Mouse (Mus musculus): ENCODE results near the gene Hdhd5. TPM values are rescaled to one million over a fixed set of nuclear protein-coding genes. Genes with fewer than 3 reads are reported as not detected.

Hdhd5 gene
- polyA plus RNA-seq, 1 experiment, result 33.0 TPM

- Histone ChIP-seq H3K27me3 (ENCODE audit: control insufficient read depth, insufficient read depth, low read length) (no peaks in the 10 kb centered on the region), H3K4me1 (ENCODE audit: control insufficient read depth, insufficient read depth, low read length) (peaks cover 7% of the 10 kb centered on the region), H3K27ac (ENCODE audit: control insufficient read depth, insufficient read depth, low read depth, low read length) (no peak overlapping the region), H3K4me3 (ENCODE audit: control insufficient read depth, low read depth, low read length) (no peak overlapping the region), H3K36me3 (ENCODE audit: control insufficient read depth, insufficient read depth, low read length) (no peaks in the 10 kb centered on the region)
- no peak for TF ChIP-seq CTCF (IDR thresholded peaks at IDR 0.05; ENCODE audit: control insufficient read depth, insufficient read depth, insufficient replicate concordance, low read depth, low read length)
- no peak for TF ChIP-seq POLR2A (IDR thresholded peaks at IDR 0.05; ENCODE audit: control insufficient read depth, low read depth, low read length)
Measured at GRCm38 (mm10) chr6:120546973-120547372, 15.9 kb upstream of the Hdhd5 start.

GRCm38 (mm10) chr6:120546292-120546691 is 15.2 kb upstream of the Hdhd5 start:
- no peaks in the 10 kb centered on the region for H3K27me3 ChIP-seq (ENCODE audit: control insufficient read depth, insufficient read depth, low read length)
- no peaks in the 10 kb centered on the region for H3K36me3 ChIP-seq (ENCODE audit: control insufficient read depth, insufficient read depth, low read length)
- no peak for TF ChIP-seq POLR2A (IDR thresholded peaks at IDR 0.05; ENCODE audit: control insufficient read depth, low read depth, low read length)
- no peak for TF ChIP-seq CTCF (IDR thresholded peaks at IDR 0.05; ENCODE audit: control insufficient read depth, insufficient read depth, insufficient replicate concordance, low read depth, low read length)
- no peak overlapping the region for H3K27ac ChIP-seq (ENCODE audit: control insufficient read depth, insufficient read depth, low read depth, low read length)
- peaks cover 7% of the 10 kb centered on the region for H3K4me1 ChIP-seq (ENCODE audit: control insufficient read depth, insufficient read depth, low read length)
- H3K4me3 ChIP-seq (ENCODE audit: control insufficient read depth, low read depth, low read length), result no peak overlapping the region

GRCm38 (mm10) chr6:120542061-120542460 is 10.9 kb upstream of the Hdhd5 start:
- Histone ChIP-seq H3K36me3 (ENCODE audit: control insufficient read depth, insufficient read depth, low read length) (no peaks in the 10 kb centered on the region), H3K27ac (ENCODE audit: control insufficient read depth, insufficient read depth, low read depth, low read length) (no peak overlapping the region)

GRCm38 (mm10) chr6:120541386-120541785 is 10.3 kb upstream of the Hdhd5 start:
- no peak overlapping the region for H3K27ac ChIP-seq (ENCODE audit: control insufficient read depth, insufficient read depth, low read depth, low read length)
- TF ChIP-seq CTCF (IDR thresholded peaks at IDR 0.05; ENCODE audit: control insufficient read depth, insufficient read depth, insufficient replicate concordance, low read depth, low read length), result no peak
- TF ChIP-seq POLR2A (IDR thresholded peaks at IDR 0.05; ENCODE audit: control insufficient read depth, low read depth, low read length), result no peak

More at GRCm38 (mm10) chr6:120542061-120542460, 10.9 kb upstream of the Hdhd5 start:
- TF ChIP-seq POLR2A (IDR thresholded peaks at IDR 0.05; ENCODE audit: control insufficient read depth, low read depth, low read length) (no peak), CTCF (IDR thresholded peaks at IDR 0.05; ENCODE audit: control insufficient read depth, insufficient read depth, insufficient replicate concordance, low read depth, low read length) (no peak)
- peaks cover 5% of the 10 kb centered on the region; the same call in 1 of the 2 replicates for H3K4me1 ChIP-seq (ENCODE audit: control insufficient read depth, insufficient read depth, low read length)
- no peak overlapping the region for H3K4me3 ChIP-seq (ENCODE audit: control insufficient read depth, low read depth, low read length)
- no peaks in the 10 kb centered on the region for H3K27me3 ChIP-seq (ENCODE audit: control insufficient read depth, insufficient read depth, low read length)

GRCm38 (mm10) chr6:120539781-120540231 is 8.7 kb upstream of the Hdhd5 start:
- Histone ChIP-seq H3K4me3 (ENCODE audit: control insufficient read depth, low read depth, low read length) (no peak overlapping the region), H3K27ac (ENCODE audit: control insufficient read depth, insufficient read depth, low read depth, low read length) (no peak overlapping the region)
- TF ChIP-seq POLR2A (IDR thresholded peaks at IDR 0.05; ENCODE audit: control insufficient read depth, low read depth, low read length) (no peak), CTCF (IDR thresholded peaks at IDR 0.05; ENCODE audit: control insufficient read depth, insufficient read depth, insufficient replicate concordance, low read depth, low read length) (no peak)

More at GRCm38 (mm10) chr6:120541386-120541785, 10.3 kb upstream of the Hdhd5 start:
- Histone ChIP-seq H3K36me3 (ENCODE audit: control insufficient read depth, insufficient read depth, low read length) (no peaks in the 10 kb centered on the region), H3K4me1 (ENCODE audit: control insufficient read depth, insufficient read depth, low read length) (peaks cover 5% of the 10 kb centered on the region; the same call in 1 of the 2 replicates), H3K27me3 (ENCODE audit: control insufficient read depth, insufficient read depth, low read length) (no peaks in the 10 kb centered on the region), H3K4me3 (ENCODE audit: control insufficient read depth, low read depth, low read length) (no peak overlapping the region)

GRCm38 (mm10) chr6:120539132-120539759 is 8.1 kb upstream of the Hdhd5 start:
- no peak overlapping the region for H3K27ac ChIP-seq (ENCODE audit: control insufficient read depth, insufficient read depth, low read depth, low read length)

More at GRCm38 (mm10) chr6:120539781-120540231, 8.7 kb upstream of the Hdhd5 start:
- H3K27me3 ChIP-seq (ENCODE audit: control insufficient read depth, insufficient read depth, low read length), result no peaks in the 10 kb centered on the region
- H3K36me3 ChIP-seq (ENCODE audit: control insufficient read depth, insufficient read depth, low read length), result no peaks in the 10 kb centered on the region
- peaks cover 2% of the 10 kb centered on the region; the same call in 1 of the 2 replicates for H3K4me1 ChIP-seq (ENCODE audit: control insufficient read depth, insufficient read depth, low read length)

GRCm38 (mm10) chr6:120536337-120536736 is 5.2 kb upstream of the Hdhd5 start:
- Histone ChIP-seq H3K27ac (ENCODE audit: control insufficient read depth, insufficient read depth, low read depth, low read length) (no peak overlapping the region), H3K4me1 (ENCODE audit: control insufficient read depth, insufficient read depth, low read length) (peaks cover 4% of the 10 kb centered on the region; the same call in 1 of the 2 replicates), H3K27me3 (ENCODE audit: control insufficient read depth, insufficient read depth, low read length) (no peaks in the 10 kb centered on the region), H3K36me3 (ENCODE audit: control insufficient read depth, insufficient read depth, low read length) (no peaks in the 10 kb centered on the region), H3K4me3 (ENCODE audit: control insufficient read depth, low read depth, low read length) (no peak overlapping the region)
- TF ChIP-seq CTCF (IDR thresholded peaks at IDR 0.05; ENCODE audit: control insufficient read depth, insufficient read depth, insufficient replicate concordance, low read depth, low read length), result no peak
- TF ChIP-seq POLR2A (IDR thresholded peaks at IDR 0.05; ENCODE audit: control insufficient read depth, low read depth, low read length), result no peak

More at GRCm38 (mm10) chr6:120539132-120539759, 8.1 kb upstream of the Hdhd5 start:
- Histone ChIP-seq H3K4me1 (ENCODE audit: control insufficient read depth, insufficient read depth, low read length) (peaks cover 2% of the 10 kb centered on the region; the same call in 1 of the 2 replicates), H3K4me3 (ENCODE audit: control insufficient read depth, low read depth, low read length) (peak overlapping the region; percentile 12; the same call in 1 of the 2 replicates), H3K36me3 (ENCODE audit: control insufficient read depth, insufficient read depth, low read length) (no peaks in the 10 kb centered on the region), H3K27me3 (ENCODE audit: control insufficient read depth, insufficient read depth, low read length) (no peaks in the 10 kb centered on the region)
- TF ChIP-seq POLR2A (IDR thresholded peaks at IDR 0.05; ENCODE audit: control insufficient read depth, low read depth, low read length) (0 out of 2 replicates have a peak, but pooled peaks have one; percentile 11), CTCF (IDR thresholded peaks at IDR 0.05; ENCODE audit: control insufficient read depth, insufficient read depth, insufficient replicate concordance, low read depth, low read length) (peak; percentile 98)

All from testis, adult 2 months (tissue).